Mouse (Mus musculus) gastrocnemius, postnatal 10 days (tissue): ENCODE measurements at regions not wholly inside any gene's neighbourhood (a gene's known extent, or its start where the extent isn't known, plus 50 kb on each side); places are given as distances from the start of the nearest gene placed in this dataset.

Experiments
- DNase-seq: peaks from one replicate; pipeline ENCODE4 v3.0.0; 2021; ENCODE audit warnings: mixed read lengths

- no peak for DNase-seq
Measured at GRCm38 (mm10) chr15:36855550-36856131, 151.9 kb downstream of the Zfp706 start.

DNA sequence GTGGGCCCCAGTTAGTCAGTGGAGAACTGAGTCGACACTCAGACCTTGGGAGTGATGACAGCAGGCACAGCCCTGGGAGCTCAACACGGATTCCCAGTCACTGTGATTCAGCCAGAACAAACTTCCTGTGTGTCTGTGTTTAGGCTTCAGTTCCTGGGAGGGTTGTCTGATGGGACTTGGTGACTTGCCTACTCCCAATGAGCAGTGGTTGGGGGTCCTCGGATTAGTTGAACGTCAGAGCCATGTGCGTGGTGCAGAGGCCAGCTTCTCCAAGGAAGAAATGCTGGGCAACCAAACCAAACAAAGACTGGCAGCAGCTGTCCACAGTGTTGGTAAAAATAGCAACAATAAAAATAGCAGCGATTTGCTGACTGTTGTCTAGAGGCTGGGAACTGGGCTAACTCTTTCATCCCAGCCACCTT is 152.7 kb downstream of the Zfp706 start:
- DNase-seq, result no peak

DNA sequence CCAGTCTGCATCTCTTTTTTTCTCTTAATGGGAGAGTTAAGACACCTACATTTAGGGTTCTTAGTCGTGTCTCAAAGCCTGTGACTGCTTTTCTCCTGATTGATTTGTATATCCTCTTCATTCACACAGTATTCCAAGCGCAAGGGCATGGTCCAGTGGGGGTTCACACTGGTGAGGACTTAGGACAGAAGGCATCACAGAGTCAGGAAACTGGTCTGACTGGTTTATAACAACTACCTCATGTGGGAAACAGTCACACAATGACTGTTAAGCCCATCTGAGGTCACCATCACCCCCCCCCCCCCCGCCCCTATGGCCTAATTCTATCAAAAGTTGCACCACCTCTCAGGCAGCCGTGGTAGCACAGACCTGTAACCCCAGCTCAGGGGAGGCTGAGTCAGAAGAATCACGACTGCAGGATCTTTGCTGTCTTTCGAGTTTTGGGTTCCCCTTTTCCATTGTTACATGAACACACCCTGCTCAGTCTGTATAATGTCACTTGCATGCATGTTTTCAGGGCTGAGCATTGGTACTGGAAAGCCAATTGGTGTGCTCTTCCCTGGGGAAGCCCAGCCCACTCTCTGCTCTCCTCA is 155.2 kb downstream of the Zfp706 start:
- no peak for DNase-seq

- DNase-seq, result no peak
Measured at GRCm38 (mm10) chr15:36848238-36848637, 159.3 kb downstream of the Zfp706 start.

GRCm38 (mm10) chr15:36846806-36847205 is 160.8 kb downstream of the Zfp706 start:
- DNase-seq, result no peak
